Mouse (Mus musculus): ENCODE data around the gene Lama2.

DNA sequence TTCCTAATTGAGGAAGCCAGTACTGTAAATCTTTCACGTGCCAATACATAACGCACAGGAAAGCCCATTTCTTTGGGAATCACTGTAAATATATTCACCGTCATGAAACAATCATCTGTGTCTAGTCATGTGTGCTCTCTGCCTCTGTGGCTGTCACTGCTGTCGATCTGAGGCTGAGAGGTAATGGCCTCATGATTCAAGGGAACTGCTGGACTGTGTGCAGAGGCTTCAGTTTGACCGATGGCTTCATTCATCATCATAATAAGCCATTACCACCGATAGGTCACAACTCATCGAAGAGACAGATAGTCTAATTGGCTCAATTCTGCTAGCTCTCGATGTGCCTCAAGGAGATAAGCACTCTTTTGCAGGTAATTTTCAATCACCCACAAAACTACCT lies 312.1 kb downstream of the Lama2 start:
- TF ChIP-seq CTCF (IDR thresholded peaks at IDR 0.05) (no peak), EP300 (IDR thresholded peaks at IDR 0.05) (no peak)

All from lung, postnatal 0 days (tissue).